Mouse (Mus musculus) urinary bladder, postnatal 4 days (tissue): ENCODE data around the gene Lactb.

Source experiments
- DNase-seq, 2 experiments: peaks; one replicate each; pipeline ENCODE4 v3.0.0; 2021 to 2022; ENCODE audit warnings: low spot score in 2 of 2

Gene Lactb

GRCm38 (mm10) chr9:66980458-66980857 lies 5.2 kb upstream of the Lactb start:
- DNase-seq: peak; percentile 38 to 85

- DNase-seq: no peak
Measured at GRCm38 (mm10) chr9:66978468-66978867, 3.2 kb upstream of the Lactb start.

GRCm38 (mm10) chr9:66977982-66978381 lies 2.7 kb upstream of the Lactb start:
- DNase-seq: no peak

- no peak for DNase-seq
Measured at GRCm38 (mm10) chr9:66977121-66977520, 1.8 kb upstream of the Lactb start.

GRCm38 (mm10) chr9:66974721-66975225 lies 511 bp downstream of the Lactb start:
- DNase-seq: peak; percentile 61 to 75

GRCm38 (mm10) chr9:66971116-66971515 lies 4.2 kb downstream of the Lactb start:
- DNase-seq: no peak

- DNase-seq: no peak
Measured at GRCm38 (mm10) chr9:66967492-66967891, 7.8 kb downstream of the Lactb start.

GRCm38 (mm10) chr9:66961478-66961877 lies 13.8 kb downstream of the Lactb start:
- no peak for DNase-seq

- no peak for DNase-seq
Measured at GRCm38 (mm10) chr9:66957451-66957850, 17.8 kb downstream of the Lactb start.

- no peak for DNase-seq
Measured at GRCm38 (mm10) chr9:66952886-66953285, 22.4 kb downstream of the Lactb start.

- no peak for DNase-seq
Measured at GRCm38 (mm10) chr9:66952321-66952720, 23.0 kb downstream of the Lactb start.

- no peak for DNase-seq
Measured at GRCm38 (mm10) chr9:66948536-66948935, 26.7 kb downstream of the Lactb start.

- DNase-seq: peak; percentile 93
Measured at GRCm38 (mm10) chr9:66945647-66946641, 29.3 kb downstream of the Lactb start, which contains the start of gene Rps27l. Gene Rps27l, plus strand, starts transcription at chr9:66946086.

GRCm38 (mm10) chr9:66945161-66945560 lies 30.1 kb downstream of the Lactb start:
- DNase-seq: no peak

GRCm38 (mm10) chr9:66938836-66939235 lies 36.4 kb downstream of the Lactb start:
- DNase-seq: no peak

GRCm38 (mm10) chr9:66937507-66937906 lies 37.8 kb downstream of the Lactb start:
- no peak for DNase-seq

GRCm38 (mm10) chr9:66933869-66934808 lies 41.1 kb downstream of the Lactb start:
- DNase-seq: no peak

- DNase-seq: no peak
Measured at GRCm38 (mm10) chr9:66930351-66930750, 44.9 kb downstream of the Lactb start.

- no peak for DNase-seq
Measured at GRCm38 (mm10) chr9:66927696-66928402, 47.4 kb downstream of the Lactb start.

GRCm38 (mm10) chr9:66925853-66926252 lies 49.4 kb downstream of the Lactb start:
- no peak for DNase-seq

GRCm38 (mm10) chr9:66922076-66922475 lies 53.2 kb downstream of the Lactb start:
- no peak for DNase-seq
